Mouse (Mus musculus): Measurements from ENCODE around the gene Ypel5. TPM values are rescaled to one million over a fixed set of nuclear protein-coding genes. Genes with fewer than 3 reads are reported as not detected.

Gene Ypel5
- polyA plus RNA-seq, 1 experiment from 2014 or later: 59.4 TPM

DNA sequence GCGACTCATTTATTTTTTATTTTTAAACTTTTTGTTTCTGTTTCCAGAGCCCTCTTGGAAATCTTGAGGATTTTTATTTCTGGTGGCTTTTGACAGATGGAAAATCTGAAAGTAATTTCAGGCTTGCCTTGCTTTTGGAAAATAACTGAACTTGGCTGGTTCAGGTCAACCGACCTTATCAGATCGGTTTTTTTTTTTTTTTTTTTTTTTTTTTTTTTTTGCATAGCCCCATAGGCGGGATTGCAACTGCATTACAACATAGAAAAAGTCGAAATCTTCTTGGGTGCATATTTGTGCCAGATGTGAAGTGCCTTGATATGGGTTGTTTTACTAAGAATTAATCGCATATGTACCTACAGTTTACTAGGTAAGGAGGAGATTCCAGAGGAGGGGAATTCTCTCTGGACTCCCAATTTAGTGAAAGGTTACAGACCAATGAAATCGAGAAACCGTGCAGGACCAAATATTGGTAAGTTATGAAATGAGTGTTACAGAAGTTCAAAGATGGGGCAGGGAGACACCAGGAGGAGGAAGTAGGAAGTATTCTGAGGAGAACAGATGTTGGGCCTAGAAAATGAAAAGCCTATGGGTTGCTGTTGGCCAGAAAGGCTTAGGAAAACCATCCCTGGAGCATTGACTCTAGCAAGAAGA is 1.7 kb downstream of the Ypel5 start:
- Histone ChIP-seq H3K4me2 (ENCODE audit: low read depth, low read length) (peak overlapping the region; percentile 77), H3K9me3 (ENCODE audit: low read length) (no peaks in the 10 kb centered on the region), H3K36me3 (replicated peaks; ENCODE audit: insufficient read depth, low read length) (peaks cover 15% of the 10 kb centered on the region), H3K4me1 (ENCODE audit: insufficient read depth) (peaks cover 7% of the 10 kb centered on the region), H3K4me3 (ENCODE audit: low read depth, low read length) (peak overlapping the region; percentile 90), H3K27ac (ENCODE audit: low read depth) (peak overlapping the region; percentile 100), H3K9ac (replicated peaks) (peak overlapping the region; percentile 96), H3K27me3 (ENCODE audit: insufficient read depth, low read length) (no peaks in the 10 kb centered on the region)
- ATAC-seq: no peak
- DNase-seq: peak; percentile 21
- WGBS (ENCODE audit: insufficient replicate concordance): 11% methylated on average over 8 of the region's 8 CpGs
- TF ChIP-seq CTCF (IDR thresholded peaks at IDR 0.05; ENCODE audit: low read depth) (peak; percentile 27; the same call in 1 of the 2 replicates), EP300 (IDR thresholded peaks at IDR 0.05; ENCODE audit: low read depth) (no peak)

DNA sequence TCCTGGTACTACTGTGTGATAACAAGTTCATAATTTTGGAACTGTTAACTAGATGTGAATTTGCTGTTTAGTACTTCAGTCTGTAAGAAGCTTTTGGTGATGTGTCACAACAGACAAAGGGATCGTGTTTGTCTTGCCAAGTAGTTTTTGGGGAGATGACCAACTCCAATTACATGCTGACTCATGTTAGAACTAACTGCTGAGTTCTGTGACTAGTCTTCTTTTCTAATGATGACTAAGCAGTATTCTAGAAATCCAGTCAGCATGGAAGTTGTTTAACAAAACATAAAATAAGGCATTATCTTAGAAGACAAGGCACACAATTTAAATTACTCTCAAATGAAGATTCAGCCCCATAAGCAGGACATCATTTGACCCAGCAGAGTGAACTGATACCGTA is 2.7 kb downstream of the Ypel5 start:
- peak overlapping the region; percentile 90; the same call in 1 of the 2 replicates for H3K4me3 ChIP-seq (ENCODE audit: low read depth, low read length)
- DNase-seq (no peak), ATAC-seq (no peak)
- H3K4me2 ChIP-seq (ENCODE audit: low read depth, low read length): peak overlapping the region; percentile 77
- no peaks in the 10 kb centered on the region for H3K9me3 ChIP-seq (ENCODE audit: low read length)
- WGBS (ENCODE audit: insufficient replicate concordance): 68% methylated on average over 2 of the region's 2 CpGs
- H3K27me3 ChIP-seq (ENCODE audit: insufficient read depth, low read length): no peaks in the 10 kb centered on the region
- TF ChIP-seq CTCF (IDR thresholded peaks at IDR 0.05; ENCODE audit: low read depth) (no peak), EP300 (IDR thresholded peaks at IDR 0.05; ENCODE audit: low read depth) (no peak)
- H3K27ac ChIP-seq (ENCODE audit: low read depth): peak overlapping the region; percentile 100; the same call in 1 of the 2 replicates
- no peak overlapping the region for H3K9ac ChIP-seq (replicated peaks)
- peaks cover 7% of the 10 kb centered on the region for H3K4me1 ChIP-seq (ENCODE audit: insufficient read depth)
- H3K36me3 ChIP-seq (replicated peaks; ENCODE audit: insufficient read depth, low read length): peaks cover 20% of the 10 kb centered on the region

DNA sequence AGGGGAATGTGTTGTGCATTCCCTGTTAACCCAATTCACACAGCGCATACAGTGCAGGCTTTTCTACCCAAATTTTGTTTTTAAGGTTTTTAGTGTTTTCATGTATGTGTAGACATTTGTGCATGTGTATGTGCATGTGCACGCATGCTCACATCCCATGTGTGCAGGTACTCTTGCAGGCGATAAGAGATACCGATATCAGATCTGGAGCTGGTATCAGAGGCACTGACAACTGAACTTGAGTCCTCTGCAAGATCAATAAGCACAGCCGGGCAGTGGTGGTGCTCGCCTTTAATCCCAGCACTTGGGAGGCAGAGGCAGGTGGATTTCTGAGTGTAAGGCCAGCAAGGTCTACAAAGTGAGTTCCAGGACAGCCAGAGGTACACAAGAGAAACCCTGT is 8.1 kb downstream of the Ypel5 start:
- Histone ChIP-seq H3K4me2 (ENCODE audit: low read depth, low read length) (no peak overlapping the region), H3K9me3 (ENCODE audit: low read length) (no peaks in the 10 kb centered on the region), H3K27ac (ENCODE audit: low read depth) (peak overlapping the region; percentile 30; the same call in 1 of the 2 replicates), H3K36me3 (replicated peaks; ENCODE audit: insufficient read depth, low read length) (peaks cover 52% of the 10 kb centered on the region), H3K27me3 (ENCODE audit: insufficient read depth, low read length) (no peaks in the 10 kb centered on the region), H3K4me1 (ENCODE audit: insufficient read depth) (peaks cover 18% of the 10 kb centered on the region), H3K4me3 (ENCODE audit: low read depth, low read length) (no peak overlapping the region), H3K9ac (replicated peaks) (no peak overlapping the region)
- ATAC-seq (no peak), DNase-seq (no peak)
- WGBS (ENCODE audit: insufficient replicate concordance): 85% methylated on average over 6 of the region's 6 CpGs
- TF ChIP-seq CTCF (IDR thresholded peaks at IDR 0.05; ENCODE audit: low read depth) (no peak), EP300 (IDR thresholded peaks at IDR 0.05; ENCODE audit: low read depth) (no peak)

DNA sequence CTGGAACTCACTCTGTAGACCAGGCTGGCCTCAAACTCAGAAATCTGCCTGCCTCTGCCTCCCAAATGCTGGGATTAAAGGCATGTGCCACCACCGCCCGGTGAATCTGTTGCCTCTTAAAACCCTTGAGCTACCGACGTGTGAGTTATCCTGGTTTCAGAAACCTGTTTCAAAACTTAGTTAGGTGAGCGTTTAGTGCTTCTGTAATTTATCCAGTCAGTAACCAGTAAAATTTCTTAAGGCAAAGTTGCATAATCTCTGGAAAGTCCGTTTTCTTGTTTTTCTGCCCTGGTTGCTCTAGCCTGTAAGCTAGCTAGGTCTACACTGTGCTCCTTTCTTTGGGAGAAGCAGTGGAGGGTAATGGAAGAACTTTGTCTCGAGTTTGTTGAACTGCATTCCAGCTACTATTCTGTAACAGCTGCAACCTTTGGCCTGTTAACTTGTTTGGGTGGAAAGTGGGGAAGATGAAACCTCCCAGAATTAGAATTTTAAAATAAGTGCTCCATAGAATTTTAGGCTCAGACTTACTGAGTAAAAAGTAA is 8.8 kb downstream of the Ypel5 start:
- TF ChIP-seq EP300 (IDR thresholded peaks at IDR 0.05; ENCODE audit: low read depth) (no peak), CTCF (IDR thresholded peaks at IDR 0.05; ENCODE audit: low read depth) (no peak)
- H3K9ac ChIP-seq (replicated peaks): no peak overlapping the region
- ATAC-seq: no peak; the same call in 1 of the 2 replicates
- H3K4me1 ChIP-seq (ENCODE audit: insufficient read depth): peaks cover 15% of the 10 kb centered on the region
- H3K9me3 ChIP-seq (ENCODE audit: low read length): no peaks in the 10 kb centered on the region
- WGBS (ENCODE audit: insufficient replicate concordance): 67% methylated on average over 7 of the region's 7 CpGs
- peaks cover 54% of the 10 kb centered on the region for H3K36me3 ChIP-seq (replicated peaks; ENCODE audit: insufficient read depth, low read length)
- H3K4me3 ChIP-seq (ENCODE audit: low read depth, low read length): no peak overlapping the region
- DNase-seq: no peak
- no peaks in the 10 kb centered on the region for H3K27me3 ChIP-seq (ENCODE audit: insufficient read depth, low read length)
- H3K4me2 ChIP-seq (ENCODE audit: low read depth, low read length): no peak overlapping the region
- H3K27ac ChIP-seq (ENCODE audit: low read depth): peak overlapping the region; percentile 30

DNA sequence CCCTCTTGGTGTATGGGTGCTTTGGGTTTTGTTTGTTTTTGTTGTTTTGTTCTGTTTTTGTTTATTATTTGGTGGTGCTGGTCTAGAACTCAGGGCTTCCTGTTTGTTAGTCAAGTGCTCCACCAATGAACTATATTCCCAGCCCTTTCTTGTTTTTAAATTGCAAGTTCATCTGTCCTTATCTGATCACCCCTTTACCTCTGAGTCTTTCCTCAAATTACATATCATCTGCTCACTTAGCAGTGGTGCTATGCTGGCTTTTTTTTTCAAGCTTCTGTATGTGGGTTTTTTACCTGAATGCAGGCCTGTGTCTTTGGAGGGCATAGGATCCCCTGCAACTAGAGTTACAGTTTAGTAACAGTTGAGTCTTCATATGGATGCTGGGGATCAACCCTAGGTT is 9.3 kb downstream of the Ypel5 start:
- H3K9ac ChIP-seq (replicated peaks): no peak overlapping the region
- no peaks in the 10 kb centered on the region for H3K27me3 ChIP-seq (ENCODE audit: insufficient read depth, low read length)
- no peaks in the 10 kb centered on the region for H3K9me3 ChIP-seq (ENCODE audit: low read length)
- peak overlapping the region; percentile 30; the same call in 1 of the 2 replicates for H3K27ac ChIP-seq (ENCODE audit: low read depth)
- H3K36me3 ChIP-seq (replicated peaks; ENCODE audit: insufficient read depth, low read length): peaks cover 55% of the 10 kb centered on the region
- no peak for ATAC-seq
- TF ChIP-seq CTCF (IDR thresholded peaks at IDR 0.05; ENCODE audit: low read depth) (no peak), EP300 (IDR thresholded peaks at IDR 0.05; ENCODE audit: low read depth) (no peak)
- peaks cover 15% of the 10 kb centered on the region for H3K4me1 ChIP-seq (ENCODE audit: insufficient read depth)
- H3K4me2 ChIP-seq (ENCODE audit: low read depth, low read length): no peak overlapping the region
- DNase-seq: no peak
- no peak overlapping the region for H3K4me3 ChIP-seq (ENCODE audit: low read depth, low read length)

DNA sequence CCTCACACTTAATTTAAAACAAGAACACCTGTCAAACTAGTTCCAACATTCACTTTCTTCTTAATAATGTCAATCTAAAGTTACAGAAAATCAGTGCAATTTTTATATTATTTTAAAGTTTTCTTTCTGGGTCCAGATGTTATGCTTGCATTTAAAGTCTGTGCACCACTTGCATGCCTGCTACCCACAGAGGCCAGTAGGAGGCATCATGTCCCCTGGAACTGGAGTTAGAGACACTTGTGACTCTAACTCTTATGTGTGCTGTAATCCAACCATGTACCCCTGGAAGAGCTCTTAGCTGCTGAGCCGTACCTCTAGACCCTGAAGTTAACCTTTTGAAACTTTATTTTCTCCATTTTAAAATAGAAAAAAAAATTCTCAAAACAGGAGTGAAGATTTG is 19.0 kb downstream of the Ypel5 start:
- H3K9ac ChIP-seq (replicated peaks): no peak overlapping the region
- H3K27me3 ChIP-seq (ENCODE audit: insufficient read depth, low read length): no peaks in the 10 kb centered on the region
- ATAC-seq (no peak), DNase-seq (no peak)
- no peaks in the 10 kb centered on the region for H3K9me3 ChIP-seq (ENCODE audit: low read length)
- no peaks in the 10 kb centered on the region for H3K4me1 ChIP-seq (ENCODE audit: insufficient read depth)
- no peak overlapping the region for H3K4me2 ChIP-seq (ENCODE audit: low read depth, low read length)
- H3K27ac ChIP-seq (ENCODE audit: low read depth): no peak overlapping the region
- TF ChIP-seq CTCF (IDR thresholded peaks at IDR 0.05; ENCODE audit: low read depth) (peak; percentile 43), EP300 (IDR thresholded peaks at IDR 0.05; ENCODE audit: low read depth) (no peak)
- 68% methylated on average over 1 of the region's 1 CpGs for WGBS (ENCODE audit: insufficient replicate concordance)
- peaks cover 8% of the 10 kb centered on the region for H3K36me3 ChIP-seq (replicated peaks; ENCODE audit: insufficient read depth, low read length)
- H3K4me3 ChIP-seq (ENCODE audit: low read depth, low read length): no peak overlapping the region
